Mouse (Mus musculus): ENCODE measurements around the gene Eaf1. TPM values are rescaled to one million over a fixed set of nuclear protein-coding genes. Genes with fewer than 3 reads are reported as not detected.

Eaf1 gene
- total RNA-seq, 2 experiments from 2014 or later: 16.3 to 17.6 TPM

GRCm38 (mm10) chr14:31510322-31510721 is 16.1 kb downstream of the Eaf1 start:
- DNase-seq: no peak

DNA sequence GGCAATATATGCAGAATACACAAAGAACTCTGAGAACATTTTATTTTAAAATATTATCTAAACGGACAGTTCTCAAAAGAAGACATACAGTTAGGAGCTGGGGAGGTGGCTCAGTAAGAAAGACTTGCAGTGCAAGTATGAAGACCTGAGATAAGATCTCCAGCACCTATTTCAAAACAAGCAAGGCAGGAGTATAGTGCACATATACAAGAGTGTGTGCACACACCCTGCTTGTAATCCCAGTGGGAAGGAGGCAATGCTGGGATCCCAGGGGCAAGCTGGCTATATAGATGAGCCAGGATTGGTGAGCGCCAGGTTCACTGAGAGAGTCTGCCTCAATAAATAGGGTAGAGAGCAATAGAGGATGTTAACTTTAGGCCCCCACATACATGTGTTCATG is 21.7 kb downstream of the Eaf1 start:
- DNase-seq: no peak

GRCm38 (mm10) chr14:31519165-31519564 is 25.0 kb downstream of the Eaf1 start:
- DNase-seq: peak; percentile 39

- DNase-seq: peak; percentile 14
These were observed 27.1 kb downstream of the Eaf1 start for GRCm38 (mm10) chr14:31521318-31521717.

DNA sequence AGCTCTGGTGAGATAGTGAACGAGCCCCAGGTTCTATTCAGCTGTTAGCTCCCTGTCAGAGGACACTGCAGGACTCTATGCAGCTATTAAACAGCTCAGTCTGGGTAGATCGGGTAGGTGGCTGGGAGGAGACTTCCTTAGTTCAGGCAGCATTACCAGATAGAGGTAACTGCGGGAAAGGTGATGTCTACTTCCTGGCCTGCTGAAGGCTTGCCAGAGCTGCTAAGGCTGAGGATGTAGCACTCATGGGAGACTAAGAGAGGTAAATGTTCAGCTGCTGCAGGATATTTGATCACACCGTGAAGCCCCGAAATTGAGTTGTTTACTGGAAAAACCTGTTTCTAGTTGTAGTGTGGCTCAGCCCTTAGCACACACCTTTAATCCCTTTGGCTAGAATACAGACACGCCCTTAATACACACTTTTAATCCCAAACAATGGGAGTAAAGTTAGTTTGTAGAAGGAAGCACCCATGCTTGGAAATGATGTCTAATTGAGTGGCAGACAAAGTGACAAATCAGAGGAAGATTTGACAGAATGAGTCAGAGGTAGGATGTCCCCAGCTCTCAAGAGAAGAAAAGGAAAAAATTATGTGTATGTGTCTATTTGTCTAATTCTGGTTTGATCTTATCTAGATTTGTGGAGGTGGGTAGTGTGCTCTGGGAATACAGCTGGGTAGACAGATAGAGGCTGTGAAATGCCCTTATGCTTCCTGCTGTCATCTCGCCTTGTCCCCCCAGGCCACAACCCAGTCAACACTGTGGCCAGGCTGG is 31.0 kb downstream of the Eaf1 start:
- DNase-seq: no peak

GRCm38 (mm10) chr14:31530847-31531246 is 36.6 kb downstream of the Eaf1 start:
- DNase-seq: no peak

DNA sequence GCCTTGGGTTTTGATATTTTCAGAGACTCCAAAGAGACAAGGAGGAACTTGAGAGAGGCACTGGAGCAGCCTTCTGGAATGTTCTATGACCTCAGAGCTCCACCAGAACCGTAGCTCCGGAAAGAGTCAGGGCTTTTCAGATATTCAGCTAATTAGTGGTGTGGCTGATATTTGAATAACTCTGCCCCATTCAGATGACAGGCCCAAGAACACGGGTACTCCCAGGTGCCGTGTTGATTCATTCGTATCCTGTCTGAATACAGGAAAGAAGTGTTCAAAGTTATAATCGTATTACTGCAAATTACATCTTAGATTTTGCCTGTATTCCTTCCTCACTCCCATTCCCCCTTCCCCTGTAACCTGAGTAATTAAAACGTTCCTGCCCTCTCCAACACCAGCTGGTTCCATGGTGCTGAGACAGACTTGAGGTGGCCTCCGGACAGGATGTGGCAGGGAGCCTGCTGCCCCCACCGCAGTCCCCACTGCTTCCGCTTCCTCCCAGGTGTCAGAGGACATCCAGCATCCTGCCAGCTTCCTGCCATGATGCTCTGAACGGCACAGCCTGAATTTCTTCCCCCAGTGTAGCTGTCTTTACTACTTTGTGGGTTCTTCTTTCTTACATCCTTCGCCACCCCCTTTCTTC is 37.4 kb downstream of the Eaf1 start:
- peak; percentile 31 for DNase-seq

DNA sequence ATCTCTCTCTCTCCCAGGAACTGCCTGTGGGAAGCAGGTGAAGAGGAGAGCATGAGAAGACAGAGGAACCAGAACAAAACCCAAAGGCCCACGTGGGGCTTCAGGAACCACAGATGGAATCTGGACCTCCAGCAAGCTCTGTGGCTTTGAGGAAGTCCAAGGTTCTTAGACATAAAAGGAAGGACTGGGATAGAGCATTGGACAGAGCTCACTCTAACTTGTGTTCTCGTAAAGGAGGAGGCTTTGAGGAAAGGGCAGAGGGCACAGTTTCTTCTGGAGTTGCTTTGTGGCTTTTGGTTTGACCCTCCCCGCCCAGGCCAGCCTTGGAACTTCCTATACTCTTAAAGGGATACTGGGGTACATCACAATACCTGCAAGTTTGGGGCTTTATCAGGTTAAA is 38.5 kb downstream of the Eaf1 start:
- no peak for DNase-seq

- peak; percentile 28 for DNase-seq
These were observed 43.1 kb downstream of the Eaf1 start for GRCm38 (mm10) chr14:31537298-31537697.

GRCm38 (mm10) chr14:31543885-31544442 is 49.8 kb downstream of the Eaf1 start:
- DNase-seq: no peak

- no peak for DNase-seq
These were observed 60.8 kb downstream of the Eaf1 start for GRCm38 (mm10) chr14:31555021-31555420.

DNA sequence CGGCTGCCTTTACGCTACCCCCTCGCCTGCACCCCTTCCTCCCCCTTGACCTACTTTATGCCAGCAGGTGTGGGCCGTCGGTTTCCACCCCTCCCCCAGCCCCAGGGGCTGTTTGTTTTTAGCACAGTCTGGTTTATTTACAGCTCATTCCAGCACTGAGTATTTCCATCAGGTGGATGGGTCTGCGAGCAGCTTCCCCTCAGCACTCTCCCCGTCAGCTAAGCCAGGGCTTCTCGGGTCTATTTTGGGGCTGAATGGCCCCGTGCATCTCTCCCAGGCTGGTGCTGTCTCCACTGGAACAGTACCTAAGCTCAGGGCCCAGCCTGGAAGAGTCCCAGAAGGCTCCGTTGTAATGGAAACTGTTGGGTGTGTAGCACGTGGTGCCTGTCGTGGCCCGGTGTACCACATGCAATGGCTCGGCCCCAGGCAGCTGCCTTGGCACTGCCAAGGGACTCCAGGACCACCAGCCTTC is 61.8 kb downstream of the Eaf1 start:
- DNase-seq: no peak

- DNase-seq: no peak
These were observed 62.5 kb downstream of the Eaf1 start for GRCm38 (mm10) chr14:31556526-31557260.

DNA sequence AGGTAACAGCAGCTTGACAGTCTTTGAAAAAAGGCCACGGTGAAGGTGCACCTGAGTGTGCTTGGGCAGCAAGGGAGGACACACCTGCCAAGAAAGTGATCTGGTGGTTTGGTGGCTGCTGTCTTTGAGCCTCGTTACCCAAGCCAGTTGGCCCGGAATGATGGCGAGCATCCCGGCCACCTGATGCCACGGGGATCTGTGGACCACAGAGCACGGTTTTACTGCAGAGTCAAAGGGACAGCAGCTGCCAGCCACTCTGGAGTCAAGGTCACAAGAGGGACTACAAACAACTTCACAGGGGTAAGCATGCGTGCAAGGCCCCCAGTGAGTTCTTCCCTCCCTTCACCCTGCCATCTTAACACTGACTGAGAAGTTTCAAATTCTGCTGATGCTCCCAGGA is 63.1 kb downstream of the Eaf1 start:
- DNase-seq: no peak

DNA sequence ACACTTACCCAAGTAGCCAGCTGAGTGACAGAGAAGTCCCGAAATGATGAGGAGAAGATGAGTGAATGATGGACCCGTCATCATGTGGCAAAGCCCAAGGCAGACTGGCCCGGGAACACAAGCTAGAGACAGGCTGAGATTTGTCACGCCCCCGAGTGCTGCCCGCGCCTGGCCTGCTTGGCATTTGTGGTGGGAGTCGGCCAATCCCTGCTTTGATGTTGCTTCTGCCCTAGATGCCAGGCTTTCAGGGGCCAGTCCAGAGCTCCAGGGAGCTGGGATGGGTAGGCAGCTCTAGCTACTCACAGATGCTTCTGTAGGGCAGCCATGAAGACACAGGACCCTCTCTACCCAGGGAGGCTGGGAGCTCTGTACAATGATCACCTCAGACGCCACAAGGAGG is 63.6 kb downstream of the Eaf1 start:
- DNase-seq: no peak

GRCm38 (mm10) chr14:31559216-31559615 is 65.0 kb downstream of the Eaf1 start:
- no peak for DNase-seq

Other genes starting within 250 kb of the Eaf1 start
- 1 to 10 TPM; 5.5 to 6.4 TPM for gene Phf7, start 243.1 kb upstream of the Eaf1 start, total RNA-seq (2021)
- gene Bap1, start 242.9 kb upstream of the Eaf1 start, total RNA-seq (2021): 10 to 100 TPM; 54.4 to 54.8 TPM
- under 1 TPM; 0.21 to 0.29 TPM for gene Dnah1, start 170.5 kb upstream of the Eaf1 start, total RNA-seq (2021)
- gene Capn7, start 157.8 kb upstream of the Eaf1 start, total RNA-seq (2021): 10 to 100 TPM; 36.1 to 36.7 TPM
- 10 to 100 TPM; 78.7 to 80.1 TPM for gene Sh3bp5, start 58.3 kb upstream of the Eaf1 start, total RNA-seq (2021)
- 10 to 100 TPM; 16.5 to 16.9 TPM for gene Mettl6, start 641 bp downstream of the Eaf1 start, total RNA-seq (2021)
- 10 to 100 TPM; 10.1 to 12.7 TPM for gene Colq, start 96.9 kb downstream of the Eaf1 start, total RNA-seq (2021)
- 1 to 10 TPM in 1 of 2 experiments, not detected in 1; 2.8 TPM for gene Gm49387, start 146.5 kb downstream of the Eaf1 start, total RNA-seq (2021)
- gene Btd, start 146.6 kb downstream of the Eaf1 start, total RNA-seq (2021): 10 to 100 TPM; 13.0 to 14.7 TPM
- 10 to 100 TPM; 10.9 to 14.0 TPM for gene Hacl1, start 146.9 kb downstream of the Eaf1 start, total RNA-seq (2021)

Measured in heart, postnatal 4 days (tissue).